Mouse (Mus musculus) ES-E14 (cell line): Measurements from ENCODE around the gene Kmt2a.

ENCODE experiments used
- CHD2 ChIP-seq: IDR thresholded peaks from 2 replicates; pipeline ENCODE4 v1.6.1; 2014; ENCODE audit warnings: mild to moderate bottlenecking, low read depth, low read length, inconsistent platforms
- HCFC1 ChIP-seq: IDR thresholded peaks from 2 replicates; pipeline ENCODE4 v1.6.1; 2012; ENCODE audit warnings: low read length, inconsistent platforms, borderline replicate concordance; ENCODE audit not compliant: insufficient read depth
- MAFK ChIP-seq: IDR thresholded peaks from 2 replicates; pipeline ENCODE4 v1.6.1; 2014; ENCODE audit warnings: mild to moderate bottlenecking, low read depth, low read length, inconsistent platforms; ENCODE audit not compliant: insufficient read depth
- ZC3H11A ChIP-seq: IDR thresholded peaks from 2 replicates; pipeline ENCODE4 v1.6.1; 2012; ENCODE audit warnings: low read depth, mild to moderate bottlenecking, inconsistent platforms, low read length, borderline replicate concordance
- ZNF384 ChIP-seq: IDR thresholded peaks from 2 replicates; pipeline ENCODE4 v1.6.1; 2012; ENCODE audit warnings: low read depth, low read length, inconsistent platforms

- TF ChIP-seq ZNF384 (no peak), CHD2 (no peak), HCFC1 (no peak), MAFK (no peak), ZC3H11A (no peak)
Observed at GRCm38 (mm10) chr9:44881941-44882435, 892 bp upstream of the Kmt2a start.
